Mouse (Mus musculus) lung, postnatal 0 days (tissue): ENCODE measurements around the gene Thbs4. TPM values are rescaled to one million over a fixed set of nuclear protein-coding genes. Genes with fewer than 3 reads are reported as not detected.
A peak's percentile ranks its signal among the peaks of the same experiment; 100 is the strongest.

Experiments
- ATAC-seq: fragments of 200-750 bp; cut with Nextera tagmentation; 2 replicates; pipeline ENCODE4 v1.8.0; 2017; ENCODE audit warnings: moderate library complexity
- DNase-seq: peaks from one replicate; pipeline ENCODE4 v3.0.0-alpha.2; 2016; ENCODE audit warnings: low spot score
- H3K27ac ChIP-seq: fragments of 300-500 bp; sonication (generic); 2 replicates; pipeline ENCODE4 v1.5.1; 2014; ENCODE audit warnings: antibody characterized with exemption, mild to moderate bottlenecking, low read length, mixed read lengths
- H3K27me3 ChIP-seq: fragments of 300-500 bp; sonication (generic); replicated peaks from 2 replicates; pipeline ENCODE4 v1.6.1; 2014; ENCODE audit warnings: low read length, mixed read lengths; ENCODE audit not compliant: insufficient read depth
- H3K36me3 ChIP-seq: fragments of 300-500 bp; sonication (generic); 2 replicates; pipeline ENCODE4 v1.6.1; 2014; ENCODE audit warnings: low read length, mixed read lengths; ENCODE audit not compliant: insufficient read depth
- H3K4me1 ChIP-seq: fragments of 300-500 bp; sonication (generic); 2 replicates; pipeline ENCODE4 v1.6.1; 2014; ENCODE audit warnings: antibody characterized with exemption, low read depth, low read length, mixed read lengths; ENCODE audit not compliant: insufficient read depth
- H3K4me2 ChIP-seq: fragments of 300-500 bp; sonication (generic); replicated peaks from 2 replicates; pipeline ENCODE4 v1.6.1; 2014; ENCODE audit warnings: low read depth, mild to moderate bottlenecking, low read length, moderate library complexity, mixed read lengths
- H3K4me3 ChIP-seq: fragments of 300-500 bp; sonication (generic); 2 replicates; pipeline ENCODE4 v1.5.1; 2014; ENCODE audit warnings: low read depth, low read length
- H3K9ac ChIP-seq: fragments of 300-500 bp; sonication (generic); replicated peaks from 2 replicates; pipeline ENCODE4 v1.6.1; 2014; ENCODE audit warnings: low read depth, mild to moderate bottlenecking
- H3K9me3 ChIP-seq: fragments of 300-500 bp; sonication (generic); 2 replicates; pipeline ENCODE4 v1.6.1; 2016; ENCODE audit warnings: low read length, mixed read lengths
- CTCF ChIP-seq: IDR thresholded peaks from 2 replicates; pipeline ENCODE4 v1.5.1; 2016; ENCODE audit warnings: antibody characterized with exemption, mild to moderate bottlenecking
- EP300 ChIP-seq: IDR thresholded peaks from 2 replicates; pipeline ENCODE4 v1.6.1; 2016; ENCODE audit warnings: antibody characterized with exemption, mild to moderate bottlenecking, control low read depth
- WGBS: fragments of 180-500 bp; shearing (Covaris S2); extraction: QIAGEN DNeasy Blood & Tissue Kit; methylation state at CpG from one replicate; pipeline ENCODE4 v1.1.7; 2014; 5-methylcytosine and 5-hydroxymethylcytosine counted together
- polyA plus RNA-seq: library from polyadenylated mRNA; unstranded; fragments of >200 nt; fragmentation: Nextera tagmentation; extraction: Ambion mirVana; gene quantifications from 2 replicates; pipeline ENCODE4 v1.2.1, GENCODE M21; 2015

Thbs4 gene
- polyA plus RNA-seq, 1 experiment from 2014 or later: 0.76 TPM

DNA sequence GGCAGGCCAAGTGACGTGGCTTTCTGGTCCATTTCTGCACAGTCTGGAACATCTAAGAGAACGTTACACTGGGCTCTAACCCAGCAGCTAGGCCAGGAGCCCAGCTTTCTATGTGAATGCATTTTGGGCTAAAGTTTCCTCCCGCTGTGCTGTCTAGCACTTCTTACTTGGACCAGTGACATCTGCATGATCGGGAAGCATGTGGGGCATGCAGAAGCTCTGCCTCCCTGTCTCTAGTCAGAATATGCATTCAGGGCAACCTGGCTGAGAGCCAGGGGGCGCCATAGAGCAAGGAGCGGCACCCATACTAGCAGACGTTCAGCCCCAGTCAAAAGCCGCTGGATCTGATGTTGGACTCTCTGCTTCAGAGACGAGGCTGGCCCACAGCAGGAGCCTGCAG, 61.4 kb downstream of the Thbs4 start:
- no peaks in the 10 kb centered on the region for H3K36me3 ChIP-seq
- TF ChIP-seq EP300: no peak
- peak; percentile 71 for TF ChIP-seq CTCF
- 33% methylated on average over 9 of the region's 9 CpGs for WGBS
- ATAC-seq (peak; percentile 42), DNase-seq (peak; percentile 32)
- H3K27ac ChIP-seq: no peak overlapping the region
- no peaks in the 10 kb centered on the region for H3K27me3 ChIP-seq
- peaks cover 6% of the 10 kb centered on the region; the same call in 1 of the 2 replicates for H3K4me1 ChIP-seq
- no peaks in the 10 kb centered on the region for H3K9me3 ChIP-seq
- H3K9ac ChIP-seq: no peak overlapping the region
- H3K4me2 ChIP-seq: no peak overlapping the region; the same call in 1 of the 2 replicates
- no peak overlapping the region for H3K4me3 ChIP-seq

DNA sequence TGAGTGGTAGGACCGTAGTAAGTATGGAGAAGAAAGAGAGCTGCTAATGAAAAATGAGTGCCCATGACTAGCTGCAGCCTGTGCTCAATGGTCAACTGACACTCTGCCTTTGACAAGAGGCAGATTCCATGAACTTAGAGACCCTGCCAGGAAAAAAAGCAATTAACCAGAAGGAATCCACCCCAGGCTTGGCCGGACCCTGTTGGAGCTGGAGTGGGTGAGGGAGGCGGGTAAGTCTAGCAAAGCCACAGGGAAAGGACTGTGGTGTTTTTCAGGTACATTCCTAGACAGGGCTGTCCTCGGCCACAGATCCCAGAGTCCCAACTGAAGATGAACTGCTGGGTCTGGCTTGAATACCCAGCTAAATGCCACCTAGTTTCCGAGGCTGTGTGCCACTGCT, 61.8 kb downstream of the Thbs4 start:
- no peaks in the 10 kb centered on the region for H3K27me3 ChIP-seq
- H3K27ac ChIP-seq: no peak overlapping the region
- H3K36me3 ChIP-seq: no peaks in the 10 kb centered on the region
- no peak overlapping the region for H3K9ac ChIP-seq
- no peak overlapping the region for H3K4me2 ChIP-seq
- no peaks in the 10 kb centered on the region for H3K9me3 ChIP-seq
- DNase-seq (peak; percentile 35), ATAC-seq (peak; percentile 32; the same call in 1 of the 2 replicates)
- no peak overlapping the region for H3K4me3 ChIP-seq
- 74% methylated on average over 5 of the region's 5 CpGs for WGBS
- no peak for TF ChIP-seq CTCF
- TF ChIP-seq EP300: no peak
- peaks cover 6% of the 10 kb centered on the region; the same call in 1 of the 2 replicates for H3K4me1 ChIP-seq

GRCm38 (mm10) chr13:92731811-92732210, 62.8 kb downstream of the Thbs4 start:
- no peak overlapping the region for H3K4me3 ChIP-seq
- H3K9ac ChIP-seq: no peak overlapping the region
- no peaks in the 10 kb centered on the region for H3K9me3 ChIP-seq
- DNase-seq: no peak
- H3K27ac ChIP-seq: no peak overlapping the region
- ATAC-seq: no peak
- H3K36me3 ChIP-seq: no peaks in the 10 kb centered on the region
- TF ChIP-seq CTCF (no peak), EP300 (no peak)
- 70% methylated on average over 6 of the region's 6 CpGs for WGBS
- H3K4me1 ChIP-seq: peaks cover 6% of the 10 kb centered on the region; the same call in 1 of the 2 replicates
- H3K27me3 ChIP-seq: no peaks in the 10 kb centered on the region
- no peak overlapping the region for H3K4me2 ChIP-seq

DNA sequence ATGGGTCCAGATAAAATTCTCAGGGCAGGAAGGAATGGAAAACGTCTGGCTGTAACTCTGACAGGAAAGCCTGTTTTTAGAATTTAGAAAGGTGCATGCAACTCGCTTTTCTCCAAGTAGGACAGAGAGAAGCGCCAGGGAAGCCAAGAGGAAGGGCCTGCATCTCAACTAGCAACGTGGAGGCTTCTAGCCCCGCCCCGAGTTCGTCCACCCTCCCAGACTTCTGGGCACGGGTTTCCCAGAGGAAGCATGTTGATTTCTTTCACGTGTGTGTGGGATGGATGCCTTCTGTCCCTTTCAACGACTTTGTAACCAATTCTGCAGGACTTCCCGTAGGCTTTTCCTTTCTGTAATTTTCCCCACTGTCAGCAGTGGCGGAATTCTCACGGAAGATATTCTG, 64.8 kb downstream of the Thbs4 start:
- peak; percentile 40 for DNase-seq
- no peaks in the 10 kb centered on the region for H3K9me3 ChIP-seq
- H3K4me3 ChIP-seq: no peak overlapping the region
- TF ChIP-seq CTCF (no peak), EP300 (no peak)
- H3K4me1 ChIP-seq: peaks cover 6% of the 10 kb centered on the region; the same call in 1 of the 2 replicates
- no peak for ATAC-seq
- 37% methylated on average over 13 of the region's 13 CpGs for WGBS
- H3K4me2 ChIP-seq: no peak overlapping the region
- no peak overlapping the region for H3K27ac ChIP-seq
- no peaks in the 10 kb centered on the region for H3K36me3 ChIP-seq
- H3K27me3 ChIP-seq: no peaks in the 10 kb centered on the region
- H3K9ac ChIP-seq: no peak overlapping the region

DNA sequence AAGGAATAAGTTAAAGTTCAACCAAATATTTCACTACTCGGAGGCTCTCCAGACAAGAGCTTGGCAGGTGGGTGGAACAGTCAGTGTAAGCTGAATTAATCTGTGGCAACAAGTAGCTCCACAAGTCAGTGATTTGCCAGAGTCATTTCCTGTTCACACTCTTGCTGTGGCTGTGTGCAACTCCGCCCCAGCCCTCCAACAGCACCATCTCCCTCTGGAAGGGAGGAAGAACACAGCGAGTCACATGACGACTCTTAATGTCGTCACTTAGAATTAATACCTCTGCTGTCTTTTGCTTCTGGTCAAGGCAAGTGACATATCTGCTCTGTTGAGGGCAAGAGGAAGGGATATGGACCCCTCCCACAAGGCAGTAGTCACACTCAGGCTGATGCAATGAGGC, 72.2 kb downstream of the Thbs4 start:
- ATAC-seq (peak; percentile 85), DNase-seq (peak; percentile 68)
- Histone ChIP-seq H3K27ac (no peak overlapping the region), H3K4me3 (no peak overlapping the region), H3K9me3 (no peaks in the 10 kb centered on the region), H3K27me3 (no peaks in the 10 kb centered on the region), H3K9ac (no peak overlapping the region), H3K4me2 (no peak overlapping the region), H3K4me1 (no peaks in the 10 kb centered on the region), H3K36me3 (no peaks in the 10 kb centered on the region)
- WGBS: 39% methylated on average over 5 of the region's 5 CpGs
- TF ChIP-seq CTCF: no peak
- no peak for TF ChIP-seq EP300

- H3K4me1 ChIP-seq: no peaks in the 10 kb centered on the region
- ATAC-seq (no peak), DNase-seq (no peak)
- TF ChIP-seq EP300 (no peak), CTCF (no peak)
- no peak overlapping the region for H3K4me3 ChIP-seq
- no peak overlapping the region for H3K9ac ChIP-seq
- H3K9me3 ChIP-seq: no peaks in the 10 kb centered on the region
- H3K4me2 ChIP-seq: no peak overlapping the region
- 65% methylated on average over 4 of the region's 4 CpGs for WGBS
- H3K27ac ChIP-seq: no peak overlapping the region
- no peaks in the 10 kb centered on the region for H3K27me3 ChIP-seq
- H3K36me3 ChIP-seq: no peaks in the 10 kb centered on the region
These were observed 73.6 kb downstream of the Thbs4 start for GRCm38 (mm10) chr13:92721006-92721405.
